Mouse (Mus musculus): Measurements from ENCODE around the gene Pwwp2b. TPM values are rescaled to one million over a fixed set of nuclear protein-coding genes. Genes with fewer than 3 reads are reported as not detected.

Gene Pwwp2b
- polyA plus RNA-seq, 1 experiment from 2014 or later = 4.4 TPM

- H3K9ac ChIP-seq (ENCODE audit: low read depth, low read length) = no peak overlapping the region
- ATAC-seq (ENCODE audit: low FRiP score) = no peak
- WGBS = 87% methylated on average over 10 of the region's 10 CpGs
- H3K4me2 ChIP-seq (replicated peaks; ENCODE audit: low read depth, low read length) = no peak overlapping the region
- no peak overlapping the region for H3K27ac ChIP-seq (ENCODE audit: low read depth, low read length)
- no peaks in the 10 kb centered on the region for H3K36me3 ChIP-seq (ENCODE audit: control insufficient read depth, insufficient read depth, low read length)
- no peak overlapping the region for H3K4me3 ChIP-seq (ENCODE audit: low read depth, low read length)
- DNase-seq (ENCODE audit: low spot score) = no peak
- H3K27me3 ChIP-seq (ENCODE audit: control insufficient read depth, insufficient read depth, low read length) = no peaks in the 10 kb centered on the region
- H3K4me1 ChIP-seq (replicated peaks; ENCODE audit: control insufficient read depth, insufficient read depth, low read length) = no peaks in the 10 kb centered on the region
- no peaks in the 10 kb centered on the region for H3K9me3 ChIP-seq (ENCODE audit: control insufficient read depth, low read length)
Measured at GRCm38 (mm10) chr7:139276150-139276549, 27.9 kb downstream of the Pwwp2b start.

DNA sequence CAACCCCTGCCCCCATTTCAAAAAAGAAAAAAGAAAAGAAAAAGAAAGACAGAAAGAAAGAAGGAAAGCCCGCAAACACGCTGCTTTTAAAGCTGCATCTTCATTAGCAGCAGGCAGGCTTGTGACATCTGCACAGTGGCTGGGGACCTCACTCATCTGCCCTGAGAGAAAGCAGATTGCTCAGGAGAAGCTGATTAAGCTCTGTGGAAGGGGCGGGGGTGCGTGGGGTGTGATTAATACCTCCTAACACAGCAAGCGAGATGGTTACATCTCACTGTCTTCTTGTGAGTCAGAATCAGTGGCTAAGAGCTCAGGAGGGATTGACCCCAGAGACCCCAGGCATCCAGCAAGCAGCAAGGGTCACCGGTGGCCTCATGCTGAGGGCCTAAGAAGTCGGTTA, 29.3 kb downstream of the Pwwp2b start:
- ATAC-seq (ENCODE audit: low FRiP score) = no peak
- no peaks in the 10 kb centered on the region for H3K4me1 ChIP-seq (replicated peaks; ENCODE audit: control insufficient read depth, insufficient read depth, low read length)
- H3K9me3 ChIP-seq (ENCODE audit: control insufficient read depth, low read length) = no peaks in the 10 kb centered on the region
- 87% methylated on average over 7 of the region's 7 CpGs for WGBS
- H3K27ac ChIP-seq (ENCODE audit: low read depth, low read length) = no peak overlapping the region
- DNase-seq (ENCODE audit: low spot score) = no peak
- no peak overlapping the region for H3K4me2 ChIP-seq (replicated peaks; ENCODE audit: low read depth, low read length)
- H3K27me3 ChIP-seq (ENCODE audit: control insufficient read depth, insufficient read depth, low read length) = no peaks in the 10 kb centered on the region; the same call in 1 of the 2 replicates
- H3K36me3 ChIP-seq (ENCODE audit: control insufficient read depth, insufficient read depth, low read length) = no peaks in the 10 kb centered on the region
- no peak overlapping the region for H3K9ac ChIP-seq (ENCODE audit: low read depth, low read length)
- H3K4me3 ChIP-seq (ENCODE audit: low read depth, low read length) = no peak overlapping the region

GRCm38 (mm10) chr7:139279571-139279970, 31.3 kb downstream of the Pwwp2b start:
- no peak overlapping the region for H3K27ac ChIP-seq (ENCODE audit: low read depth, low read length)
- H3K4me2 ChIP-seq (replicated peaks; ENCODE audit: low read depth, low read length) = no peak overlapping the region
- no peaks in the 10 kb centered on the region for H3K36me3 ChIP-seq (ENCODE audit: control insufficient read depth, insufficient read depth, low read length)
- ATAC-seq (ENCODE audit: low FRiP score) (no peak), DNase-seq (ENCODE audit: low spot score) (peak; percentile 32)
- no peaks in the 10 kb centered on the region for H3K9me3 ChIP-seq (ENCODE audit: control insufficient read depth, low read length)
- 76% methylated on average over 5 of the region's 5 CpGs for WGBS
- no peak overlapping the region for H3K9ac ChIP-seq (ENCODE audit: low read depth, low read length)
- H3K27me3 ChIP-seq (ENCODE audit: control insufficient read depth, insufficient read depth, low read length) = peaks cover 2% of the 10 kb centered on the region; the same call in 1 of the 2 replicates
- H3K4me3 ChIP-seq (ENCODE audit: low read depth, low read length) = no peak overlapping the region
- no peaks in the 10 kb centered on the region for H3K4me1 ChIP-seq (replicated peaks; ENCODE audit: control insufficient read depth, insufficient read depth, low read length)

- 88% methylated on average over 1 of the region's 1 CpGs for WGBS
- no peak overlapping the region for H3K9ac ChIP-seq (ENCODE audit: low read depth, low read length)
- H3K9me3 ChIP-seq (ENCODE audit: control insufficient read depth, low read length) = no peaks in the 10 kb centered on the region
- H3K27me3 ChIP-seq (ENCODE audit: control insufficient read depth, insufficient read depth, low read length) = peaks cover 2% of the 10 kb centered on the region; the same call in 1 of the 2 replicates
- H3K27ac ChIP-seq (ENCODE audit: low read depth, low read length) = no peak overlapping the region
- H3K4me1 ChIP-seq (replicated peaks; ENCODE audit: control insufficient read depth, insufficient read depth, low read length) = no peaks in the 10 kb centered on the region
- no peak overlapping the region for H3K4me3 ChIP-seq (ENCODE audit: low read depth, low read length)
- no peak overlapping the region for H3K4me2 ChIP-seq (replicated peaks; ENCODE audit: low read depth, low read length)
- DNase-seq (ENCODE audit: low spot score) (no peak), ATAC-seq (ENCODE audit: low FRiP score) (no peak)
- no peaks in the 10 kb centered on the region for H3K36me3 ChIP-seq (ENCODE audit: control insufficient read depth, insufficient read depth, low read length)
Measured at GRCm38 (mm10) chr7:139280044-139280443, 31.8 kb downstream of the Pwwp2b start.

- Histone ChIP-seq H3K4me3 (ENCODE audit: low read depth, low read length) (no peak overlapping the region), H3K4me1 (replicated peaks; ENCODE audit: control insufficient read depth, insufficient read depth, low read length) (no peaks in the 10 kb centered on the region), H3K9ac (ENCODE audit: low read depth, low read length) (no peak overlapping the region), H3K9me3 (ENCODE audit: control insufficient read depth, low read length) (no peaks in the 10 kb centered on the region), H3K36me3 (ENCODE audit: control insufficient read depth, insufficient read depth, low read length) (no peaks in the 10 kb centered on the region), H3K27me3 (ENCODE audit: control insufficient read depth, insufficient read depth, low read length) (peaks cover 2% of the 10 kb centered on the region; the same call in 1 of the 2 replicates), H3K27ac (ENCODE audit: low read depth, low read length) (no peak overlapping the region), H3K4me2 (replicated peaks; ENCODE audit: low read depth, low read length) (no peak overlapping the region)
- 48% methylated on average over 2 of the region's 2 CpGs for whole genome bisulfite sequencing
- ATAC-seq (ENCODE audit: low FRiP score) (no peak), DNase-seq (ENCODE audit: low spot score) (peak; percentile 11)
Measured at GRCm38 (mm10) chr7:139281195-139281594, 32.9 kb downstream of the Pwwp2b start.

GRCm38 (mm10) chr7:139282037-139282436, 33.8 kb downstream of the Pwwp2b start:
- Histone ChIP-seq H3K36me3 (ENCODE audit: control insufficient read depth, insufficient read depth, low read length) (no peaks in the 10 kb centered on the region), H3K4me1 (replicated peaks; ENCODE audit: control insufficient read depth, insufficient read depth, low read length) (no peaks in the 10 kb centered on the region), H3K4me3 (ENCODE audit: low read depth, low read length) (no peak overlapping the region), H3K4me2 (replicated peaks; ENCODE audit: low read depth, low read length) (no peak overlapping the region), H3K27me3 (ENCODE audit: control insufficient read depth, insufficient read depth, low read length) (peaks cover 2% of the 10 kb centered on the region; the same call in 1 of the 2 replicates), H3K9ac (ENCODE audit: low read depth, low read length) (no peak overlapping the region), H3K27ac (ENCODE audit: low read depth, low read length) (no peak overlapping the region), H3K9me3 (ENCODE audit: control insufficient read depth, low read length) (no peaks in the 10 kb centered on the region)
- DNase-seq (ENCODE audit: low spot score) (no peak), ATAC-seq (ENCODE audit: low FRiP score) (no peak)
- WGBS = 82% methylated on average over 3 of the region's 3 CpGs

DNA sequence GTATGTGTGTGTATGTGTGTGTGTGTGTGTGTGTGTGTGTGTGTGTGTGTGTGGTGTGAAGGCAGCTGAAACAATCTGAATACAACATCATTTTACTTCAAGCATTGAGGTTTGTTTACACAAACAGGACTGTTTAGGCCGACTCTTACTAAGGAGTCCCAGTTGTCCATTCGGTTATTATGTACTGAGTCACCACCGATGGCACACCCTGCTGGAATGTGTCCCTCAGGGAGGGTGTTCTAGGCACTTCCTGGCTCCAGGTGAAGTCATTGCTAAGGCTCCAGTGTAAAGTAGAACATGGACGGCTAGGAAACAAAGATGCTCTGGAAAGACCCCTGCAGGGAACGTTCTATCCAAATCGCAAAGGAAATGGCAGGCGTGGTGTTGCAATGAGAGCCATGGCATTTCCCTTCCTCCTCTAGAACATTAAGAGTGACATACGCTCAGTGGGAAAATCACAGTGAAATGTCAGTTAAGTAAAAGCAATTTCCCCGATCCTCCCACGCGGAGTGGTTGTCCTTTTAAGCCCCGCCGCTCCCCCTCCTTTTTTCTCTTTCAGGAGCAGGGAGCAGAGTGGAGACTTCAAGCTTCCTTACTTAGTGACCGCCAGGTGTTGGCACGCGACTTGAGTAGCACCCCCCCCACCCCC, 37.1 kb downstream of the Pwwp2b start:
- no peaks in the 10 kb centered on the region for H3K36me3 ChIP-seq (ENCODE audit: control insufficient read depth, insufficient read depth, low read length)
- no peaks in the 10 kb centered on the region for H3K9me3 ChIP-seq (ENCODE audit: control insufficient read depth, low read length)
- no peak overlapping the region for H3K9ac ChIP-seq (ENCODE audit: low read depth, low read length)
- no peak for DNase-seq (ENCODE audit: low spot score)
- no peak for ATAC-seq (ENCODE audit: low FRiP score)
- H3K4me1 ChIP-seq (replicated peaks; ENCODE audit: control insufficient read depth, insufficient read depth, low read length) = no peaks in the 10 kb centered on the region
- WGBS = 74% methylated on average over 16 of the region's 16 CpGs
- H3K27me3 ChIP-seq (ENCODE audit: control insufficient read depth, insufficient read depth, low read length) = peaks cover 2% of the 10 kb centered on the region; the same call in 1 of the 2 replicates
- no peak overlapping the region for H3K4me2 ChIP-seq (replicated peaks; ENCODE audit: low read depth, low read length)
- no peak overlapping the region for H3K4me3 ChIP-seq (ENCODE audit: low read depth, low read length)
- no peak overlapping the region for H3K27ac ChIP-seq (ENCODE audit: low read depth, low read length)

DNA sequence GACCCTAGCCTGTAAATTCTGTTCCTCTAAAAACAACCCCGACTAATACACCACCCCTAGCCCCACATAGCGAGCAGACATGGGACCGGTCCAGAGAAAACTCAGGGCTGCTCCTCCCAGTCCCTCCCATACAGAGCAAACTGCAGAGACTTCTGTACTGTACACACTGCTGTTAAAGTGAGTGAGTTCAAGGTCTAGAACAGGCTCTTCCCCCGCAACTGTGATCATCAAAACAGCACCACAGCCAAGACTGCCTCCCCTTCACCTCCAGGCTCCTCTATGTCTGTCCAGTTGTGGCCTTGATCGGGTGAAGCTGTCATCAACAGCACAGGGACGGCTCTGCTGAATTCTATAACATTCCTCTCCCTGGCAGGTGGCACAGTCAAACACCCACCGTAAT, 40.3 kb downstream of the Pwwp2b start:
- no peak overlapping the region for H3K4me3 ChIP-seq (ENCODE audit: low read depth, low read length)
- ATAC-seq (ENCODE audit: low FRiP score) = no peak
- H3K9me3 ChIP-seq (ENCODE audit: control insufficient read depth, low read length) = no peaks in the 10 kb centered on the region
- no peak overlapping the region for H3K9ac ChIP-seq (ENCODE audit: low read depth, low read length)
- WGBS = 89% methylated on average over 7 of the region's 7 CpGs
- no peaks in the 10 kb centered on the region for H3K4me1 ChIP-seq (replicated peaks; ENCODE audit: control insufficient read depth, insufficient read depth, low read length)
- no peak overlapping the region for H3K27ac ChIP-seq (ENCODE audit: low read depth, low read length)
- no peaks in the 10 kb centered on the region for H3K27me3 ChIP-seq (ENCODE audit: control insufficient read depth, insufficient read depth, low read length)
- DNase-seq (ENCODE audit: low spot score) = no peak
- H3K4me2 ChIP-seq (replicated peaks; ENCODE audit: low read depth, low read length) = no peak overlapping the region
- H3K36me3 ChIP-seq (ENCODE audit: control insufficient read depth, insufficient read depth, low read length) = no peaks in the 10 kb centered on the region

GRCm38 (mm10) chr7:139293350-139293749, 45.1 kb downstream of the Pwwp2b start:
- ATAC-seq (ENCODE audit: low FRiP score) (no peak), DNase-seq (ENCODE audit: low spot score) (no peak)
- Histone ChIP-seq H3K4me3 (ENCODE audit: low read depth, low read length) (no peak overlapping the region), H3K9me3 (ENCODE audit: control insufficient read depth, low read length) (no peaks in the 10 kb centered on the region), H3K4me2 (replicated peaks; ENCODE audit: low read depth, low read length) (no peak overlapping the region), H3K27ac (ENCODE audit: low read depth, low read length) (no peak overlapping the region), H3K4me1 (replicated peaks; ENCODE audit: control insufficient read depth, insufficient read depth, low read length) (no peaks in the 10 kb centered on the region), H3K27me3 (ENCODE audit: control insufficient read depth, insufficient read depth, low read length) (no peaks in the 10 kb centered on the region), H3K9ac (ENCODE audit: low read depth, low read length) (no peak overlapping the region), H3K36me3 (ENCODE audit: control insufficient read depth, insufficient read depth, low read length) (no peaks in the 10 kb centered on the region)
- 49% methylated on average over 4 of the region's 4 CpGs for WGBS
